Mouse (Mus musculus) R1 (cell line): ENCODE measurements around the gene Tbx15.
"Not testable (repeated sequence)": the region's sequence is repeated elsewhere in the genome, so short reads cannot be mapped to it uniquely, and the experiment has no call there.

Experiments used
- DNase-seq: peaks from one replicate; pipeline ENCODE4 v3.0.0-alpha.2; 2018; ENCODE audit warnings: low read depth, low spot score

Gene Tbx15

GRCm38 (mm10) chr3:99266752-99267303, 26.6 kb downstream of the Tbx15 start:
- DNase-seq: no peak

DNA sequence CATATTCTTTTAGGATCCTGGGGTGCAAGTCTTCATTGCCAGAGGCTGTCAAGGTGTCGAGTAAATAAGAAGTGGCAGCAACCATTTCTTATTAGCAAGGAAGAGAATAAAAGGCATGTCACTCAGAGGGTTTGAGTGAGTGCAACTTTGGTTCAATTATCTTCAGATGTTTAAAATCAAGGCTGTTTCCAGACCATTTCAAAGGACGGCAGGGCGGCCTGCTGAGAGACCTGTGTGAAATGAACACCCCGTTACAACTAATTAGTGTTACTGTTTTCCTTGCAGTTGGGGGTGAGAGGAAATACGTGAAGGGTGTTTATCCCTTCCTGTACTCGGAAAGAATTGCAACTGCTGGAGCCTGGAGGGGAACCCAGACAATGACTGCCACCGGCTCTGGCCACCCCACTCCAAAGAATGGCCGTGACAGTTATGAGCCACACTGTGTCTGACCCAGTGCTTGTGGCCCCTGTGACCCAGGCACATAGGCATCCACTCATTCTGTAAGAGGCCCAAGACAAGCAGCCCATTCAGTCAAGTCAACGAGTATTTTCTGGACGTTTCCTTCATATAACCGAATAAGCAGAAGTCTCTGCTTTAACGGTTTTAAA, 37.9 kb downstream of the Tbx15 start:
- no peak for DNase-seq

GRCm38 (mm10) chr3:99279718-99280117, 39.5 kb downstream of the Tbx15 start:
- DNase-seq: no peak

DNA sequence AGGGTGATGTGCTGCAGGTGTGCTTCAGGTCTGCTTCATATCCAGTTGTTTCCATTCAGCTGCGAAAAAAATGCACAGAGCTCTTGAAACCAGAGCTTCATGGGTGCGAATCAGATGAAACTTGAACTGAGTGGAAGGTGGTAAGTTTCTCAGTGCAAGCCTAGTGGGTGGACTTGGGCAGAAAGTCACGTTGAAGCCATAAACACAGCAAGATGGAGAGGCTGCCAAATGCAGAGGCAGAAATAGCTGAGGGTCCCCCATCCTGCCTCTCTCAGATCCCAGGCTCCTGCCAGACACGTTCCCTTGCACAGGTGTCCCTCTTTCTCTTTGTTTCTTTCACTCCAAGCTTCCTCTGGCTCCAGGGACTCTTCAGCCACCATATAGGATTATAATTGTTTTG, 41.3 kb downstream of the Tbx15 start:
- no peak for DNase-seq

DNA sequence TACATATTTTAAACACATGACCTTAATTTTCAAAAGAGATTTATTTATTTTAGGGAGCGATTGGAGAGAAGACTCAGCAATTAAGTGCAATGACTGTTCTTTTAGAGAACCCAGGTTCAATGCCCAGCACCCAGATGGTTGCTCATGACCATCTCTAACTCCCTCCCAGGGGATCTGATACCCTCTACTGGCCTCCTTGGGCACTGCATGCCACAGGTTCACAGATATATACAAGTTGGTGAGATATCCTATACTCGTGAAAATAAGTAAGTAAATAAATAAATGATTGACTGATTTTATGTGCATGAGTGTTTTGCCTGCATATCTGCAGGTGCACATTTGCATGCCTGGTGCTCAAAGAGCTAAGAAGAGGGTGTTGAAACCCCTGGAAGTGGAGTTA, 48.1 kb downstream of the Tbx15 start:
- peak; percentile 41 for DNase-seq

GRCm38 (mm10) chr3:99290064-99290702, 50.0 kb downstream of the Tbx15 start:
- peak; percentile 1 for DNase-seq

DNA sequence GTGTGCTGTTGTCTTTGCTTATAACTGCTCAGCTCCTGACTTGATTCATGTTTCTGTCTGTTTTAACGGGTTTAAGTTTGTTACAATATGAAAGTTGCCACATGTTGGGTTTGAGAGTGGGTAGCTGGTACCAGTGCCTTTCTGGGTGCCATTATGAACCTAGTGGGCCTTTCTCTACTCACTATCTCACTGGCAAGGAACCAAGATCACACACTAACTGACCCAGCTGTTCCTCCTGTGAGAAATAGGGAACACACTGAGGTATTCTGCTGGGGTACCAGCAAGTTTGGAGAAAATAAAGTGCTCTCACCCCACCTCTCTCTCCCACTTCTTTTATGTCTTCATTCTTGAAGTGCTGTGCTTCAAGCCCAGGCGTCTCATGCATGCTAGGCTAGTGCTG, 50.7 kb downstream of the Tbx15 start:
- DNase-seq: no peak

DNA sequence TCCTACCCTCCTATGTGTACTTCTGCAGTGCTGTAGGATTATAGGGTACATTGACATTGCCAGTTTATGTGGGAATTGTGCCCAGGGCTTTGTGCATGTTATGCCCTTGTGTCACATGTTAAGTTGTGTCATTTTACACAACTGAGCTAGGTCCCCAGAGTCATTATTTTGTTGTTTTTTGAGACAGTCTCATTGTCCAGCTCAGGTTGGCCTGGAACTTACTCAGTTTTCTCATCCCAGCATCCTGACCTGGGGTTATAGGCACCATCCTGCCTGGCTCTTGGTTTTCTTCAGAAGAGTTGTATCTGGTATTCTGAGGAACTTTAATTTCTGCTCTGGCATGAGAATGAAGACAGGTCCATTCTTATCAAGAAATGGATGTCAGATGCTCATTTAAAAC, 51.2 kb downstream of the Tbx15 start:
- DNase-seq: no peak

DNA sequence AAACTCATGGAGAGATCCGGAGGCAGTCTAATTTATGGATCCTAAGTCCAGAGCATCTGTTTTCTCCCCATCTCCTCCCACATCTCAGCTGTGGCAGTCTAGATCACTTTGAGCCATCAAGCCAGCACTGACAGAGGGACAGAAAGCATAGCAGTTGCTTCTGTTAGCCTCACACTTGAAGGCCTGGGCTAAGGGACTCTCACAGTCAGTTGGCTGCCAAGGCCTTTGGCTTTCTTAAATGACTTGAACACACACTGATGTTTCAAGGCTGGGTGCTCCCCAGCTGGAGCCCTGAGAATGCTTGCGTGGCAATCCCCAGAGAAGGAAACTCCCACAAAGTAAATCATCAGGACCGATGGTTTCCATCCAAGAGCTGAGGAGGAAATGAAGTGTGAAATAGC, 52.4 kb downstream of the Tbx15 start:
- DNase-seq: no peak

DNA sequence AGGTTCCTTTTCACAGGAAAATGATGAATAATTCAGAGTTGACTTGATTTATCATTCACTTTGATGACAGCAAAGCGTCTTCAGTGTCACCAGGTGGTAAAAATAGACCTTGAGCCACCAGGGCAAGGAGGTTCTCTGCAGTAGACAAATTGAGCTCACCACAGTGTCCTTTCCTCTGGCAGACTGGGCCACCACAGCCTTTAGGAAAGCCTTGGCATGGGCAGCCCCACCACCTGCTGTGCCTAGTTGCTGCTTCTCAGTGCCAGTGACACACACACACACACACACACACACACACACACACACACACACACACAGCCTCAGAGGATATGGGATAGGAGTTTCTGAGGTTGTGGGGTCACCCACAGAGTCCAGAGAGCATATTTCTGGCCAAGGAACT, 54.0 kb downstream of the Tbx15 start:
- not testable (repeated sequence) for DNase-seq

DNA sequence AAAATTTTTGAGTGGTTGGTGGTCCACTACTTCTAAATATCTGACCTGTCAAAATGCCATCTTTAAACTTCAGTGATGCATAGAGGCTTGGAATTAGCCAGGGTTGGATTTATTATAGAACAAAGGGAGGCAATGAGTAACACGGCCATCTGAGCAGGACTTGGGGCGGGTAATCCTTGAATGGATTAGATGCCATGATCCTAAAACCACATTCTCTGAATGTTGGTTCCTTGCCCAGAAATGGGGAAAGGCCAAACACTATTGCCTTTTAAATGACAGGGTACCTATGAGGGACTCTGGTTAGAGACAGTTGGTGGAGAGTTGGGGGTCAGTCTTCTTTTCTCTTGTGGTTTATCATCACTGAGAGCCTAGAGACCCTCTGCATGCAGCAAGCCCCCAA, 55.1 kb downstream of the Tbx15 start:
- DNase-seq: no peak

DNA sequence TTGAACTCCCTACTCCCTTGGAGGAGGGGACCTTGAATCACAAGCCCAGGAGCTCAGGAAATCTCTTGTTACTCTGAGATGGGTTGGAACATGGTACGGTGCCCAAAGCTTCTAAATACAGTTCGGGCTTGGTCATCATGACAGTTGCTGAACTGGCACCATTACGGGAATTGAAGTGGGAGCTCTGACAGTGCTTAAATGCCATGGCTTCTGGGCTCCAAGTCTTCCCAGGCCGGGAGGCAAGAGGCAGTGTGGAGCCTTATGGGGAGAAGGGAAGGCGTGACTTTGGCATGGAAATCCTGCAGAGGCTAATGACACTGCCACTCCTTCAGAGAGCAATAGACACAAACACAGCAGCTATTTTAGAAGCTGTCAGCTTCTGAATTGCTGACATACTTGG, 56.0 kb downstream of the Tbx15 start:
- DNase-seq: no peak

DNA sequence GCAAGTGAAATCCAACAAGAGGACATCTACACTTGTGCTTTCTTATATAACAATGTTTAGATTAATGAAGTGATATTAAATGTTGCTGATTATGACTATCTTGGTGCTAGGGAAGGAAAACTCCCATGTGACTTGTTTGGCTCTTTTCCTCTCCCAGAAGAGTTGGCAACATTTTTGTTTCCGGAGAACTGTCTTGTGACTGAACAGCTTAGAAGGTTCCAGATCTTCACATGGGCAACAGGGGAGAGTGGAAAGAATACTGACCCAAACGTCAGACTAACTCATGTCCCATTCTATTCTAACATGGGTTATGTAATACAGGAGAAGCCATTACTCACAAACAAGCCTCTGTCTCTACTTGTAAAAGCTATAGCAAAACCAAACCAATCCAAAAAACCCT, 60.7 kb downstream of the Tbx15 start:
- DNase-seq: no peak

DNA sequence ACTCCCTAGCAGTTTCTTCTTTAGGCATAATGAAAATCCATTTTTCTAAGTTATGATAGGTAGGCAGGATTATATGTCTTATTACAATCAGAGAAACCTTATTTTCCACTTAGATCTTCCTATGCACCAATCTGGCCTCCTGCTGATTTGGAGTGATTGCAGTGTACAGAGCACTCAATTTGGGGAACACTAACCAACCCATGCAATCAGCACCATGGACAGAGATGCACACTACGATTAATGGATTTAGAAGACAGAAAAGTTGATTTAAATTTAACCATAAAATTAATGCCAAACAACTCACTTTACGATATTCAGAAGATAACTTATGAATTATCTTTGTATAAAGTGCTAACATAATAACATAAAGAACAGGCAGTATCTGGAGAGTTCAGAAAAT, 70.7 kb downstream of the Tbx15 start:
- peak; percentile 36 for DNase-seq

DNA sequence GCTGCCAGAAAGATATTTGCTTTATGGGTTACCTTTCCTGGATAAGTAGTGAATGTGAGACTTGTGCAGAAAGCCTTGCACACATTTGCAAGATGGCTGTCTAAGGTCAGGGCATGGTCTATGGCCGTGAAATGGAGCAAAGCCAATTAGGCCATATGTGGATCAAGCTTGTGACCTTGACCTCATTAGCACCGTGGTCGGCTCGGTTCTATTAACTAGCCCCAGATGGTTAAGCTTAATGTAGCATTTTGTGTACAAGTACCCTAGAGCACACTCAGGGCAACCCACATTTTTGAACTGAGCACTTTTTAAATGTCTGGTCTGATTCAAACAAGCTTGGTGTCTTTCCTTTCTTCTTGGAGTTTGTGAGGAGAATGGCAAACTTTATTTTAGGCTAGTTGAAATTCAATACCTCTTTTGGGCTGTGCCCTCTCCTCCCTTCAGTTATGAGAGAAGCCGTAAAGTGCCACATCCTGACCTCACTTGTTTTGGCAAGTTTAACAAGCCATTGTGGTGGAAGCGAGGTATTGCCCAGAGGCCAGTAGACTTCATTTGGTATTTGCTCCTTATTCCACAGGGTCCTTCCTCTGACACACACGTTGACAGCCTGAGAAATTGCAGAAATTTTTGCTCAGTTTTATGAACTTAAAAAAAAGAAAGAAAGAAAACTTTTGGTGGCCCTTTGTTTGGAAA, 71.9 kb downstream of the Tbx15 start:
- DNase-seq: no peak

GRCm38 (mm10) chr3:99322345-99322744, 82.2 kb downstream of the Tbx15 start:
- no peak for DNase-seq

DNA sequence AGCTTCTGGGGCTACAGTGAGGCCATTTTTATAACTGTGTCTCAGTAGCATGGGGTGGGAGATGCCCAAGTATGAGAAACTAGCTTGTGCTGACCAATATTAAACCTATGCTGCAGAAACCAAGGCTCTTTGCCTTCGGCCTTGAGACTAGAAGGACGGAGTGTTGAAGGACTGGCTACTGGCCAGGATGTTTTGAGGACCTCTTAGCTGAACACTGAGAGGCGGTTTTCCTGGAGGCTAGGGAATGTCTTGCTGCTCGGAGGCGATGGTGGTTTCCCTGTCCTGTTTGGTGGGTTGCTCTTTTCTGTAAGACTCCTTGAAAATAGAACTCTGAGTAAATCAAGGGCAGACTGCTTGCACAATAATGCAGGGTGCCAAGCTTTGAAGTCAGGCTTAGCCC, 89.1 kb downstream of the Tbx15 start:
- no peak for DNase-seq

DNA sequence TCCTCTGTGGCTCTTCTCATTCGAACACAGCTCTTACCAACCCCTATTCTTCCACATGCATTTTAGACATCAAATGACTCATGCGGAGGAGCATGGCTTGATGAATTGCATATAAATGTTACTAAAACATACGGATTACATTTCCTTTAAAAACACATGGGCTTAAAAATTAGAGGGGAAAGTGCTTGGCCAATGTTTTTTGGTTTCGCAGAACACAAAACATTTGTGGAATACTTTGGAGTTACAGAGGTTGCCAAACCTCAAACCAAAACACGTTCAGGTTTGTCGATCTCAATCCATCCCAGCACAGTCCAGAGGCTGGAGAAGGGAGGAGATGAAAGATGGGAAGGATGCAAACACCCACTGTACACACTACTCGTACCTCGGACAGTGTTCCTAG, 90.9 kb downstream of the Tbx15 start:
- DNase-seq: no peak

GRCm38 (mm10) chr3:99336866-99337265, 96.7 kb downstream of the Tbx15 start:
- no peak for DNase-seq

DNA sequence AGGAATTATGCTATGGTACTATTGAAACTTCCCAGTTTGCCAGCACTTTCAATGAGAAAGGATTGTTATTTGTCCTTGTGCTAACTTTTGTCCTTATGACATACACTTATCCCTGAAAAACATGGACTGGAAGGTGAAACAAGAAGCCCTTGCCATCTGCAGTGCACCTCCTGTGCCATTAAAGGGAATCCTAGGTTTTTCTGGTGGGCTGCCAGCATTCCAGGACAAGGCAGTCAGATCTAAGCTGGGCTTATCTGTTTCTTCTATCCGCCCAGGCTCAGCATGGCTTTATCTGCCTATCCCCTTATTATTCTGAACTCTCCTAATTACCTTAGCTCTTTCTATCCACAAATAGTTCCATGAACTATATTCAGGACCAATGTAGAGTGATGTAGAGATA, 98.6 kb downstream of the Tbx15 start:
- no peak for DNase-seq

DNA sequence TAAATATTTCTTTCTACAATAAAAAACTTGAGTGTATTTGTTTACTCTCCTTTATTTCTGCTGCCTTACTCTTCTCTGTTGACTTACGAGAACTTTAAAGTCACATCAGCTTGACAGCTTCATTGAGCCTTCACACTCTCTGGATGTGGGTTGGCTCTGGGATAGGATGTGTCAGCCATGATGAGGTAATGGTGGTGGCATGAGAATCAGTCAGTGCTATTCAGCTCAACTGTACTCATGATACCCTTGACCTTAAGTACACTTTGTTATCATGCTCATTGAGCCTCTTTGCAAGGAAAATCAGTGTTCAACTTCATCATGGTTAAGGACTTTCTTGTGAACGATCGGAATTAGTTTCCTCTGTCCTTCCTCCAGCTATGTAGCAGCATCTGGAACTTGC, 99.8 kb downstream of the Tbx15 start:
- DNase-seq: no peak

- no peak for DNase-seq
These were observed 139.6 kb downstream of the Tbx15 start for GRCm38 (mm10) chr3:99379616-99380250.
